Mouse (Mus musculus): ENCODE measurements around the gene Casc3.

Casc3 gene

DNA sequence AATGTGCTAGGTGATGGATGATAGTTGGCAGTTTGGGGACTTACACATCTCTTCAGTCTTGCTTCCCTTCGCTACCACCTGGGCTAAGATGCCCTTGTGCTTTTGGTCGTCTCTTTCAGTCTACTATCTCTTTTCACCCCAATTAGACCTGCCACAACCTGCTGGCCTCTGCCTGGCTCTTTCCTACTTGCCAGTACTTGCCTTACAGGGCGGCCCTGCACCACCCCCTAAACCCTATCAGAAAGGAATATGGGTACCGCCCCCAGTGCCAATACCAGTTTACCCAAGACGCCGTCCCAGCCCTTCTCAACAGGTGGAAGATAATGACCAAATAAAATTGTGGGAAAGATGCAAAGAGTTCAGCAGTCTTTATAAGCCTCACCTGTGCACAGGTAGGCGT lies 31.4 kb downstream of the Casc3 start:
- no peak for DNase-seq (ENCODE audit: low spot score)

DNA sequence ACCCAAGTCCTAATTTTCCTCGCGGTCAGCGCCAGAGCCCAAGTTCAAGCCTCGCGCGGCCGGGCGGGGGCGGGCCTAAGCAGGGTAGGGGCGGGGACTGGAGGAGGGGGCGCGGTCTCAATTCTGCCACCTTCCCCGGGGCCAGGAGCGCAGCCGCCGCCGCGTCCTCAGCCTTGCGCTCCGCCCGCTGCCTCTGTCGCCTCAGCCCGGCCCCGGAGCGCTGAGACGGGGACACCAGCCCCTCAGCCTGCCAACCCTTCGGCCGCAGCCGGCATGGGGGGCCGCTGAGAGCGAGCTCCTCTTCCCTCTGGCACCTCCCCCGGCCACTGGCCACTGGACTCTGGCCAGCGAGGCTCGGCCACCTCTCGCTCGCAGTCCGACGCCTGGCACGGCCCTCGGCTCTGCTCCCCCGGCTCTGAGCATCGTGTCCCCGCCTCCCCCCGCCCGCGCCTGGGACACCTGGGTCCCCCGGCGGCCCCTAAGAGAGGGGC lies 32.0 kb downstream of the Casc3 start, which contains the start of gene Rapgefl1:
TSS of gene Rapgefl1 (plus strand) at position 135 of the 491 bp plus-strand sequence.
- DNase-seq (ENCODE audit: low spot score) = peak; percentile 66

DNA sequence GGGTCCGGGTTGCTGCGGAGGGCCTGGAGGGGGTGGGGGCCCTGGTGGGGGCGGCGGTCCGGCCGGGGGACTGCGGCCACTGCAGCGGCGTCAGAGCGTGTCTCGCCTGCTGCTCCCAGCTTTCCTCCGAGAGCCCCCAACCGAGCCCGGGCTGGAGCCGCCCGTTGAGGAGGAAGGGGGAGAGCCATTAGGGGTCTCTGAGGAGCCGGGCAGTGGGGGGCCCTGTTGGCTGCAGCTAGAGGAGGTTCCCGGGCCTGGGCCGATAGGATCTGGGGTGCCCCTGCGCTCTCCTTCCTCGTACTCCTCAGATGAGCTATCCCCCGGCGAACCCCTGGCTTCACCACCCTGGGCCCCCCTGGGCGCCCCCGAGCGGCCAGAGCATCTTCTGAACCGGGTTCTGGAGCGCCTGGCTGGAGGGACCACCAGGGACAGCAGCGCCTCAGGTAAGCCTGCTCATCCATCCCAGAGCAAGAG lies 32.6 kb downstream of the Casc3 start:
- DNase-seq (ENCODE audit: low spot score) = no peak

DNA sequence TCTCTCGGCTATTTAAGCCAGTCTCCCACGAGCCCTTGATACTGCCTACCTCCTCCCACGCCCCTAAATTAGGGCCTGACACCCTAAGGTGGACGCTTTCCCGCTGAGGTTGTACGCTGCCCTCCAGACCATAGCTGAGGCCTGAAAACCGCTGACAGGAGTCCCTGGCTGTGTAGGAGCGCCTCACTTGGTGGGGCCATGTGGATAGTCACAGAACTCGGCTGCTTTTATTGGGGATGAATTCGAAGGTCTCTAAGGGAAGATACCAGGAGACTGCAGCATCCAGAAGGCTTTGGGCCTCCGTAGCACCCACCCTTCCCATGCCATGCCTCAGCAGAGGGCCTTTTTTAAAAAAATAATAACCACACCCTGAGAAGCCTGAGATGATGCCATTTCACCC lies 33.2 kb downstream of the Casc3 start:
- DNase-seq (ENCODE audit: low spot score) = no peak

DNA sequence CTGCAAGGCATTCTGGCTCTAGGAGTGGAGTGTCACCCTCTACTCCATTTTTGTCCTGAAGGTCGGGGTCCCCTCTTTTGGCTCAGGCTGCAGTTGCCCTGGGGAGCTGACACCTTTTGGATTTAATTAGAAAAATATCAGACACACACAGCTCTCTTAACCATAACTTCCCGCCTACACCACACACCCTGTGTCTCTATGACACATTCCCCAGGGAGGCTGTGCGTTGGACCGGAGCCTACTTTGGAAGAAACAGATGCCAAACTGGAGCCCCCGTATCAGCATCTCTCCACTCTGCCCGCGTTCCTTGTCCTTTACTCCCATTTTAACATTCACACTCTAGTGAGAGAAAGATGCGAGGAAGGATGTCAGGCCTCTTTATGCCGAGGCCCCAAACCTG lies 33.8 kb downstream of the Casc3 start:
- no peak for DNase-seq (ENCODE audit: low spot score)

DNA sequence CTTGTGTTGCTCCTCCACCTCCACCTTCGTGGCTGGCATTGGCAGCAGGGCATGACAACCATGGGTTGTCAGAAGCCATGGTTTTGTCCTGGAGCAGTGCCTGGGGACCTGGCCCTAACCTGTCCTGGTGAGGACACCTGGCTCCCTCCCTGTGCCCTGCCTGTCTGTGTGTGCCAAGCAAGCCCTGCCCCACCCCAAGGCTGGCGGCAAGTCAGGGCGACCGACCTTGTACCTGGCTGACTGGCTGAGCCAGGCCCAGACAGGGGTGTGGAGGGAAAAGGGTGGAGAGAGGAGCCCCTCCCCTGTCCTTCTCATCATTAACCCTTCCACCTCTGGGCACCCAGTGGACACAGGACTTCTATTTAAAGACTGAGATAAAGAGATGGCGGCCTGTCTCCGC lies 34.7 kb downstream of the Casc3 start:
- peak; percentile 48 for DNase-seq (ENCODE audit: low spot score)

DNA sequence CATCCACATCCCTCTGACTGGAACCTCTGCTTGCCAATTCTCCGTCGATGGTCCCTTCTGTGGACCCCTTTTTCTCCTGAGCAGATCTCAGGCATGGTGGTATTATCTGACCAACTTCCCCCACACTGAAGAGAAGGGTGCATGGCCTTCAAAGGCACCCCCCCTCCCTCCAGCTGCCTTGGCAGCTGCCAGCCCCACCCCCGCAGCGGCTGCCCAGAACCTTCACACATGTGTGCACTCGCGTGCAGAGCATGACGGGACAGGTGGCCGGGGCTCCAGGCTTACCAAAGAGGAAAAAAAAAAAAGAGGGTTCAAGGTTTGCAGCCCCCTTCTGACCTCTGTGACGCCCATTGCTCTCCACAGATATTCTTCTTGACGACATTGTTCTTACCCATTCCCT lies 35.2 kb downstream of the Casc3 start:
- DNase-seq (ENCODE audit: low spot score) = no peak

DNA sequence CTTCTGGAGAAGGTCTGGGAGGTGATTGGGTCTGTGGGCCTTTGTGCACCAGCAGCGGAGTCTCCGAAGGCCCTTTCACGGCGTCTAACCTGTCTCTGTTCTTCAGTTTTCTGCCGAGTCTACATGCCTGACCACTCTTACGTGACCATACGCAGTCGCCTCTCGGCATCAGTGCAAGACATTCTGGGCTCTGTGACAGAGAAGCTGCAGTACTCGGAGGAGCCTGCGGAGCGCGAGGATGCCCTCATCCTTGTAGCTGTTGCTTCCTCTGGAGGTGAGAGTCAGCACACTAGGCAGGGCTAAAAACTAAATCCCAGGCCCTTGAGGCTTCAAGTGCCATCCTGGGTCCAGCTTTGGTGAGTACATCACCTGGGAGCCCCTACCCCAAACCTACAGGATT lies 41.3 kb downstream of the Casc3 start:
- no peak for DNase-seq (ENCODE audit: low spot score)

DNA sequence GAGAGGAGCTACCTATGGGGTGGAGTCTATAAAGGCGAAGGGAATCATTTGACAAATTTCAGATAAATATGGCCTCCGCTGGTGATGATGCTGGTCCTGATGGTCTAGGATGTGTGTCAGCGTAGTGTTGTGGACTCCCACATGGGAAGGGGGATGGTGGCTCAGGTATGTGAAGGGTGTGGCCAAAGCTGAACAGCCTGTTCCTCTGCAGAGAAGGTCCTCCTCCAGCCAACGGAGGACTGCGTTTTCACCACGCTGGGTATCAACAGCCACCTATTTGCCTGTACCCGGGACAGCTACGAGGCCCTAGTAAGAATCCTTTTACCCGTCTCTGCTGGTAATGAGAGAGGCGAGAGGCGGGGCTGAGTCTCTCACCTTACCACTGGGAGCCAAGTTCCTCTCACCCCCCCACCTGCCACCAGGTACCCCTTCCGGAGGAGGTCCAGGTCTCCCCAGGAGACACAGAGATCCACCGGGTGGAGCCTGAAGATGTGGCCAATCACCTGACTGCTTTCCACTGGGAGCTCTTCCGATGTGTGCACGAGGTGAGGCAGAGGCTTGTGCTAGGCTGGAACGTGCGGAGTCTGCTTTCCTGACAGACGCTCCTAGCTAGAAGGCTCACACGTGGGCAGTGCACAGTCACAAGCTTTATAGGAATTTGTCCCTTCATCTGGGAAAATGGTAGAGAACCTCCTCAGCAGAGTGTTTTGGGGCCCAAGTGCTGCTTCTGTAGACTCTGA lies 42.3 kb downstream of the Casc3 start:
- no peak for DNase-seq (ENCODE audit: low spot score)

DNA sequence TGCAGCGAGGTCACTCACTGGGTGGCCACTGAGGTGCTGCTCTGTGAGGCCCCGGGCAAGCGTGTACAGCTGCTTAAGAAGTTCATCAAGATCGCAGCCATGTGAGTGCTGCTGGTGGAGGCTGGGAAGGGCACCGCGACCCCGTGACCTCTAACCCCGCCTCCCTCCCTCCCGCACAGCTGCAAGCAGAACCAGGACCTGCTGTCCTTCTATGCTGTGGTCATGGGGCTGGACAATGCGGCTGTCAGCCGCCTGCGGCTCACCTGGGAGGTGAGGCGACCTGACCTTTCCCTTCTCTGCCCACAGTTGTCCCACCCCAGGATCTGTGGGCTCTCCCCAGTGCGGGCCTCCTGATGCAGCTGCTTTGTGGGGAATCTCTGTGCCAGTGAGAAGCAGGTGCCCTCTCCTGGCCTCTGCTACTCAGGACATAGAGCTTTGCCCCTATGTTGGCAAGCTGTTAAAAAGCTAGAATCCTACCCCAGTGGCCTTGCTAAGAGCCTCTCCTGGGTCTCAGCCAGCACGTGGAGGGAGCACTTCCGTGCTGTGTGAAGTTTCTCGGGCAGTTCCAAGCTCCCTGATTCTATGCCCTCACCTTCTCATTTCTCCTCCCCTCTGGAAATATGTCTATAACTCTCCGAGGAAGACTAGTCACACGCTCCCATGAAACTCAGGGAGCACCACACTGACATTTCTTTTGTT lies 44.6 kb downstream of the Casc3 start:
- no peak for DNase-seq (ENCODE audit: low spot score)

DNA sequence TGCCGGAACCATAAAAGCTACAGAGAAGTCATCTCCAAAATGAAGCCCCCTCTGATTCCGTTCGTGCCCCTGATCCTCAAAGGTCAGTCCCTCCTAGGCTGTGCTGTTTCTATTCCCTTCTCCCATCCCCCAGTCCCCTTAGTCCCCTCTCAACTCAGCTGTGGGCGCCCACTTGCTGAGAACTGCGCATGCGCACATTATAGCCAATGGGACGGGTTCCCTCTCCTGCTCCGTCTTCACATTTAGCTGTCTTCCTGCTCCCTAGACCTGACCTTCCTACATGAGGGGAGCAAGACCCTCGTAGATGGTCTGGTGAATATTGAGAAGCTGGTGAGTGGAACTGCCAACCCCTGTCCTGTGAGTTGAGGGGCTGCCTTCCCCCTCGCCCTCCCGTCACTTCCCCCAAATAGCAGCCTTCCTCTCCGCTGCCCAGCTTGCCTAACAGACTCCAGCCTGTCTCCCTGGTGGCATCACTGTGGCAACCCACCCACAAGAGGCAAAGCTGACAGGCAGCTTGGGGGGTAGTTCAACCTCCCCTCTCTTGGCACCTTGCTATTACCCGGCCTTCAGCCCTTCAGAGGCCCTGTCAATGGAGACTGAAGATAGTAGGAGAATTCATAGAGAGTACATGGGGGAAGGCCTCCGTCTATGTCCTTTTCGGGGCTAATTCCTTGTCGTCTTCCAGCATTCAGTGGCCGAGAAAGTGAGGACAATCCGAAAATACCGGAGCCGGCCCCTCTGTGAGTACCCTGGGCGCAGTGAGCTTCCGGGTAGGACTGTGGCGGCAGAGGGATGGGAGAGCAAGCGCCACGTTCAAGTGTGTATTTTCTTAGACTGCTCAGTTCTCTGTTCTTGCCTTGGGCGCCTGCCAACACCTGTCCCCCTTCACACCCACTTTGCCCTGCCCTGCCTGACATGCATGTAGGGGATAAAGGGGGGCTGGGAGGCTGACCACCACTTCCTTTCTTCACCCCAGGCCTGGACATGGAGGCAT lies 45.7 kb downstream of the Casc3 start:
- DNase-seq (ENCODE audit: low spot score) = no peak

DNA sequence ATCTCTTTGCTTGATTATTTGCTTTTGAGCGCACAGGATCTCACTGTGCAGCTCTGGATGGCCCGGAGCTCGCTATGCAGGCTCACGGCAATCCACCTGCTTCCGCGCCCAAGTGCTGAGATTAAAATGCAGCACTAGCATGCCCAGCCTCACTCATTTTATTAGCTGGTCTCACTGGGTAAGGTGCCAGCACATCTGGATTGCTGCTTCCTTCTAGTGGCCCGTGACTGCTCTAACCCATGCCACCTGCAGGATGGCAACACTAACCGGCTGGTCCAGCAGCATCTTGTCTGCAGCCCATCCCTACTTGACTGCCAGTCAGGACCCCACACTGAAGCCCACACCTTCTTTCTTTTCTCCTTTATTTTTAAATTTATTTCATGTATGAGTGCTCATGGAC lies 49.4 kb downstream of the Casc3 start:
- DNase-seq (ENCODE audit: low spot score) = no peak

DNA sequence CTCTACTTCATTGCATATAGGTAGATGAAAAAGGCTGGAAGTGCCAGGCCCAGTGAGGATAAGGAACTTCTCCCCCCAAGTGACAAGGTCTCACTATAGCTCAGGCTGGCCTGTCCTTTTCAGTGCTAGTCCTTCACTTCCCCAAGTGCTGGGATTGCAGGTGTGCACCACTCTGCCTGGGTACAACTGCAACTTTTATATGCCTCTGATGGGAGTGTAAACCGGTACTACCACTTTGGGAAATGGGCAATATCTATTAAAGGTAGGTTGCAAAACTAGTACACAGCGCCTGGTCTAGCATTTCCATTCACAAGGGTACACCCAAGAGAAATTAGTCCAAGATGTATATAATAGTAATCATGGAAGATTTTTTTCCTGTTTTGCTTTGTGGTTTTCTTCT lies 50.0 kb downstream of the Casc3 start:
- no peak for DNase-seq (ENCODE audit: low spot score)

DNA sequence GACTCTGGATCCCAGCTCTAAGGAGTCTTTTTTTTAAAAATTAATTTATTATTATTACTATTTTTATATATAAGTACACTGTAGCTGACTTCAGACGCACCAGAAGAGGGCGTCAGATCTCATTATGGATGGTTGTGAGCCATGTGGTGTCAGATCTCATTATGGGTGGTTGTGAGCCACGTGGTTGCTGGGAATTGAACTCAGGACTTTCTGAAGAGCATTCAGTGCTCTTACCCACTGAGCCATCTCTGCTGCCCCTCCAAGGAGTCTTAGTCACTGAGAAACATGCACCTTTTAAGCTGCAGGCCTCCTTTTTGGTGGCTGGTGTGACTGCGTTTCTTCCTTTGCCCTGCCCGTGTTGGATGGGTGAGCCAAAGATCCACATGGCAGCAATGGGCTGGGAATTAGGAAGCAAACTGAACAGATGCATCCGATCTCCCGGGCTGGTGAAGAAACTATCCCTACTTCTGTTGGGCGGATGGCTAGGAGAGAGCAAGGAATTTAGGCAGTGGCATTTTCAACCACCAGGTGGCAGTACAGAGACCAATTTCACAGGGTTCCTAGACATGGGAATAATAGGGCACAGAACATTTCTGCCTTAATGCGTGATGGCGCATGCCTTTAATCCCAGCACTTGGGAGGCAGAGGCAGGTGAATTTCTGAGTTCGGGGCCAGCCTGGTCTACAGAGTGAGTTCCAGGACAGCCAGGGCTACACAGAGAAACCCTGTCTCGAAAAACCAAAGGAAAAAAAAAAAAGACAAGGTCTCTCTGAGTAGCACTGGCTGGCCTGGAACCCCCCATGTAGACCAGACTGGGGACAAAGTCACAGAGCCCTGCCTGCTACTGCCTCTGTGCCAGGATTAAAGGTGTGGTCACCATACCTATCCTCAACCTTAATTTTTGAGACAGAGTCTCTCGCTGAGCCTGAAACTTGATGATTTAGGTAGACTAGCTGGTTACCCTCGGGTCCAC lies 54.3 kb downstream of the Casc3 start:
- peak; percentile 61 for DNase-seq (ENCODE audit: low spot score)

DNA sequence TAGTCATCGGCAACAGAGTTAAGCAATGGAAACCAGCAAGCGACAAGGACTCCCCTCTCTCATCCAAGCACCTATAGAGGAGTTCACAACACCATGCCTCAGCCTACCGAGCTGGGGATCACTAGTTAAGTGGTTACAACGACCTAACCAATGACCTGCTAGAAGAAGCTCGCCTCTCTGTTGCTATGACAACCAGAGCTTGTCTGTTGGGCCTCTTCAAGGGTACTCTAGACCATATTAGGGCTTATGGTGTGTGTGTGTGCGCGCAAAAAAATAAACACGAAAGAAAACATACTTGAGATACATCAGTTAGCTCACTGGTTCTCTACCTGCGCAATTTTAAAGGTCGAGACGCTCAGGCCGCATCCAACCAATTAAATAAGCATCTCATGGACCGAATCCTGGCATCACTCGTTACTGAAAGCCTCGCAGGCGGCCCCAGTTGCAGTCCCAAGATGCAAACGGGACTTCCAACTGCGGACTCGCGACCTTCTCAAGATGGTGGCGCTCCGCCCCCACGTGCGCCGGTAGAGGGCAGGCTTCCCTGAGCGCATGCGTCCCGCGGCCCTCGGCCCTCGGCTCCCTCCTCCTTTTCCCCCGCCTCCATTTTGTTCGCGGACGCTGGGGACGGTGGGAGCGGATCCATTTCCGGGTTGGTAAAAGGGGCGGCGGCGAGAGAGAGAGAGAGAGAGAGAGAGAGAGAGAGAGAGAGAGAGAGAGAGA lies 58.5 kb downstream of the Casc3 start, which contains the start of gene Wipf2:
TSS of gene Wipf2 (plus strand) at position 611 of the 723 bp plus-strand sequence.
- DNase-seq (ENCODE audit: low spot score) = peak; percentile 90

DNA sequence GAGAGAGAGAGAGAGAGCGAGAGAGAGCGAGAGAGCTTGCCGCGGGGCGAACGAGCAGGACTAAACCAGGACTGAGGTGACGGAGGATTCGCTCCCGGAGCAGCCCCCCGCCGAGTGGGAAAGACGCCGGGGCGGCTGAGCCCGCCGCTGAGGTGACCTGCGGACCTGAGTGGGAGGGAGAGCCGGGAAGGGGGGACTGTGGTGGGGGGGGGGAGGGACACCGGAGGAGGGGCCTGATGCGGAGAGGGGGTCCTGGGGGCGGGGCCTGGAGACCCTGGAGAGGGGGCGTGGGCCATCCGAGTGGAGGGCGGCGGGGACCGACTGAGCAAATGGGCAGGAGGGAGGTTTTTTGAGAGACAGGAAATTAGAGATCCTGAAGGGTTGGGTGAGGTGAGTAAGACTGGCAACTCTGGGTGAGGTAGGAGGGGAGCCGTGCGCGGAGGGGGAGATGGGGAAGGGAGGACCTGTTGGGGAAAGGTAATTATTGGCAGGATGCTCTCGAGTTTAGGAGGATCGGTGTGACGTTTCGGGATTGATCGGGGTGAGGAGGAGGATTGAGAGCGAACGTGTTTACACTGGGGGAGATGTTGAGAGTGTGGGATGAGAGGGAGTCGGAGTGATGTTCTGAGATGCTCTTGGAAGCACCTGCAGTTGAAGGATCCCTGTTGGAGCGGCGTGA lies 59.2 kb downstream of the Casc3 start:
- peak; percentile 30 for DNase-seq (ENCODE audit: low spot score)

DNA sequence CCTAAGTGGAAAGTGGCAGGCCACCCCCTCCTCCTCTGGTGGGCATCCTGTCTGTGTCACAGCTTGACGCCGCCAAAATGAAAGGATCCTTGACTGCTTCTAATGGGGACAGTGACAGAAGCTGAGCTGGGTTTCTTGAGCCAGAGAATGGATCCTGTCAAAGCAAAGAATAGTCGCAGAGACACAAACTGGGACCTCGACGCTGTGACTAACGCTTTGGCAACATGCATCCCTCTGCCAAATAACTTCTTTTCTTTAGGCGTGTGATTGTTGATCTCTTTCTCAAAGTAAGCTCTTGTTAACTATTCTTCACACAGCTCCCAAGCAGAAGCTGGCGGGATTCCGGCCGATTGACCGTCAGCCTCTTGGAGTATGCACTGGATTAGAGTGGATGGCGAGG lies 62.6 kb downstream of the Casc3 start:
- DNase-seq (ENCODE audit: low spot score) = no peak

DNA sequence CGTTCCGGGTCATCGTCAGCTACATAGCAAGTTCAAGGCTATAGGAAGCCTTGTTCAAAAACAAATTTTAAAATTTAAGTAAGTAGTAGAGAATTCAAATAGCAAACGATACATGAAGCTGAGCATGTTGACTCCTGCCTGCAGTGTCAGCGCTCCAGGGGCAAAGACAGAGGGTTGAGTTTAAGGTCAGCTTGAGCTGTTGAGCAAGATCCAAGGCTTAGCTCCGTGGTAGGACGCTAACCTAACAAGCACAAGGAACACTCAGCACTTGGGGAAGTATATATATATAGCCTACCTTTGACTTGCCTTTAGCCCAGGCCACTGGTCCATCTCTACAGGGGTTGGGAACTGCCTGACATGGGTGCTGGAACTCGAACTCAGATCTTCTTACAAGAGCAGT lies 65.2 kb downstream of the Casc3 start:
- DNase-seq (ENCODE audit: low spot score) = no peak

DNA sequence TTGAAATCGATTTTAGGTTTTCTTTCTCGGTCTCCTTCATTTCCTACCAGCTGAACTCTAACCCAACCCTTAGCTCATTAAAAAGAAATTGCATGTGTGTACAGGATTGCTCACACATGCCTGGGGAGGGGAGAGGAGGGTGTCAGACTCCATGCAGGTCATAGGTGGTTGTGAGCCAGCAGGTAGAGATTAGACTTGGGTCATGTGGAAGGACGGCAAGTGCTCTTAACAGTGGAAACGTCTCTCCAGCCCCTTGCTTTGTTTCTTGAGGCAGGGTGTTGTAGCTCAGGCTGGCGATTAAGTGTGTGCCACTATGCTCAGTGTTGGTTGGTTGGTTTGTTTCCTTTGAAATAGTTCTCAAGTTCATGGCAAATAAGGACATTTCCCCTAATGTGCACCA lies 66.1 kb downstream of the Casc3 start:
- DNase-seq (ENCODE audit: low spot score) = no peak

DNA sequence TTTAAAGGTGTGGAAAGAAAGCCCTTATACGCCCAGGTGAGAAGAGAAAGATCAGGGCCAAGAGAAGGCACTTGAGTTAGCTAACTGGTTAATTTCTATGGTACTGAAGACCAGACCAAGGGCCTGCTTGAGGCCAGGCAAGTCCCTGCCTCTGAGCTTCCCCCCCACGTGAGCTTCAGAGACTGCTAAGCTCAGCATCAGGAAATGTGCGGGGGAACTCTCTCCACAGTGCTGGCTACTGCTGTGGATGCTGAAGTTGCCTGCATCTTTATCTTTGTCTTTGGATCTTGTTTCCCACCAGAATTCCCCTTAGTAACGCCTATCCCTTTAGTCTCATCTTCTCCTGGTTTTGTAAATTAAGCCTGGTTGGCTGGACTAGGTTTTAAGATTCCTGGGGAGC lies 66.7 kb downstream of the Casc3 start:
- DNase-seq (ENCODE audit: low spot score) = no peak

Measured in ovary, adult 18-20 months (tissue).